Mouse (Mus musculus): ENCODE data around the gene Sav1.

The Sav1 gene

DNA sequence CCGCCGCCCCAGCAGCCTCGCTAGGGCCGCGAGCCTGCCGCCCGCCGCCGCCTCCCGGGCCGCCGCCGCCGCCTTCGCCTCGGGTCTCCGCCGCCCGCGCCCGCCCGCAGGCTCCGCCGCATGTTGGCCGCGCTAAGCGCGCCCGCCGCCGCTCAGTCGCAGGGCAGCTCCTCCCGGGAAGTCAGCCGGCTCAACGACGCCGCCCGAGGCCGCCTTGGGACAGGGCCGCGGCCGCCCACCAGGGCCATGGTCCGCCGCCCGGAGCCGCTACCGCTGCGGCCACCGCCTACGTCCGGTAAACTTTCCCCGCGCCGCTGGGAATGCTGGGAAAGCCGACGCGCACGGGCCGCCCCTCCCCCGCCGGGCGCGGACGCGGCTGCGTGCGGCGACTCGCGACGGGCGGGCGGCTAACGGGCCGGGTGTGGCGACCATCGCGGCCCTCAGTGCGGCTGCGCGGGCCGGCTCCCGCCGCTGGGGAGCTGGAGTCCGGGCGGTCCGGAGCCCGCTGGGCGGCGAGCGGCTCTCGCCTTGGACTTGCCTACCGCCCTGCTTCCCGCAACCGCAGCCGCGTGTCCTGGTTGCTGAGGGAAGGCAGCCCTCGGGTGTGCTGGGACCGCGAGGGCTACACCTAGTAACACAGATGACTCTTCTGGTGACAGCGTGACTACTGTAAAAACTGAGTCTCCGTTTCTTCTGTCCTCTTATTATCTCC lies at the start of gene Sav1:
Gene Sav1 (minus strand): TSS at position 217 of the 712 bp plus-strand sequence.
- DNase-seq: peak; percentile 82

DNA sequence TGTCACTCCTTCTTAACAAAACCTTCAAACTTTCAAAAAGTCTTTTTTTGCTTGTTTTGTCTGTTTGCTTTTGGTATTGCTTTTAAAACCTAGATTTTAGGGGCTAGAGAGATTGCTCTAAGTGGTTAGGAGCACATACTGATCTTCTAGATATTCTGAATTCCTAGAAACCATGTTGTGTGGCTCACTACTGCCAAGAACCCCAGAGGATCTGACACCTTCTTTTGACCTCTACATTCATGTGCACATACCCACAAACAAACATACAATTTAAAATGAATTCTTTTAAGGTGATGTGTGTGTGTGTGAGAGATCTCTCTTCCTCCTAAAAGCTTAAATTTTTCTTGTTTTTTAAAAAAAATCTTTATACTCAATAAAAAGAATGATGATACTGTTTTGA lies 39.4 kb upstream of the Sav1 start:
- no peak for DNase-seq

GRCm38 (mm10) chr12:70025431-70025830 lies 38.6 kb upstream of the Sav1 start:
- no peak for DNase-seq

GRCm38 (mm10) chr12:70023580-70023979 lies 36.8 kb upstream of the Sav1 start:
- DNase-seq: no peak

- no peak for DNase-seq
Observed at GRCm38 (mm10) chr12:70018153-70018552, 31.4 kb upstream of the Sav1 start.

DNA sequence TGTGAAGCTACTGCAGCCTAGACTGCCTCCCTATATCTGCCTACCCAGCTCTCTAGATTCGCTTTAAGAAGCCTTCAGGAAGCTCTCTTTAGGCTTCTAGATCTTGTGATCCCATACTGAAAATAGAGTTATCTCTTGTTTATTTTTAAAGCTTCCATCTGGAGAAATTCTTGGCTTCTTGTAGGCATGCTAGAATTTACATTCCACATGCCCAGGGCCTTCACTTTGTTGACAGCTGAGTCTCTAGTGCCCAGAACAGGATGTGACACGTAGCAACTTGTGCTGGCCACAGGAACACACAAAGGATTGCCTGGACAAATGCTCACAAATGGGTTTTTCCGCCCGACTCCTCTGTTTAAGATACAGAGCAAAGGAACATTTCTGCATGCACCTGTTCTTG lies 29.1 kb upstream of the Sav1 start:
- no peak for DNase-seq

GRCm38 (mm10) chr12:70011681-70012080 lies 24.9 kb upstream of the Sav1 start:
- no peak for DNase-seq

- DNase-seq: no peak
Observed at GRCm38 (mm10) chr12:70010356-70010755, 23.6 kb upstream of the Sav1 start.

DNA sequence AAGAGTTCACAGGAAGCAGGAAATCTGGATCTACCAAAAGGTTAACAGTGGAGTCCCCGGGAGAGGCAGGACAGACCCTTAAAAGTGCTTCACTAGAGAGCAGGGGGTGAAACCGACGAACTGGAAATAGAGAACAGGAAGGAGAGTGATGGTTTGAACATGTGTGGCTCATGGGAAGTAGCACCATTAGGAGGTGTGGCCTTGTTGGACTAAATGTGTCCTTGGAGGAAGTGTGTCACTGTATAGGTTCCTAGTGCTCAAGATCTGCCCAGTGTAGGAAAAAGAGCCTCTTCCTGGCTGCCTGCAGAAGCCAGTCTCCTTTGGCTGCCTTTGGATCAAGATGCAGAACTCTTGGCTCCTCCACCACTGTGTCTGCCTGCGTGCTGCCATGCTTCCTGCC lies 18.3 kb upstream of the Sav1 start:
- no peak for DNase-seq

- no peak for DNase-seq
Observed at GRCm38 (mm10) chr12:69998186-69998983, 11.6 kb upstream of the Sav1 start.

DNA sequence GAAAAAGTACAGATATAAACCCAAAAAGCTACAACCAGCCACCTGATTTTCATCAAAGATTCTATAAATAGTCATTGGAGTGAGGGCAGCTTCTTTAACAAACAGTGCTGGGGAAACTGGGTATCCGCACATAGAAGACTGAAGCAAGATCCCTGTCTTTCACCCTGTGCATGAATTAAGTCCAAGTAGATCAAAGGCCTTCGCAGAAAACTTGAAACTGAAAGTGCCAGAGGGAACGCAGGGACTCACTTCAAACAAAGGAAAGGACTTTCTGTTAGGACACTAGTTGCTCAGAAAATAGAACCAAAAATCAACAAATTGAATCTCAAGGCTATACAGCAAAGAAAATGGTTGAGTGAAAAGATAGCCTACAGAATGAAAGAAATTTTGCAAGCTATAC lies 8.6 kb upstream of the Sav1 start:
- no peak for DNase-seq

- DNase-seq: peak; percentile 30
Observed at GRCm38 (mm10) chr12:69986241-69986762, 500 bp downstream of the Sav1 start.

DNA sequence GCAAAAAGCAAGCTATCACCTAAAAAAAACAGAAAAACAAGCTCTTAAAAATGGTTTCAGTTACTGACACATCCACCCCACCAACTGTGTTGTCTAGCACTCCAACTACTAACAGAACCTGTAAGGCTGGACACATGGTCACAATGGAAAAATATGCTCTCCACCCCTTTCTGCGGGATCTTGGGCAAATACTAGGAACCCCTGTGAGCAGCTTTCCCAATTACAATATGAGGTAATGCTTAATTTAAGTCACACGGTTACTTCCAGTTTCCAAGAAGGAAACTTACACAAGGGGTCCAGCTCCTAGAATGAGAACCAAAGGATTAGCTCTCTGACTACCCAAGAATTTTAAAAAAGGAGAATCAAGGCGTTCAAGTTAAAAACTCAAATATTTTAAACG lies 1.3 kb downstream of the Sav1 start:
- no peak for DNase-seq

- DNase-seq: no peak
Observed at GRCm38 (mm10) chr12:69982874-69983273, 3.9 kb downstream of the Sav1 start.

GRCm38 (mm10) chr12:69977376-69977998 lies 9.3 kb downstream of the Sav1 start:
- no peak for DNase-seq

DNA sequence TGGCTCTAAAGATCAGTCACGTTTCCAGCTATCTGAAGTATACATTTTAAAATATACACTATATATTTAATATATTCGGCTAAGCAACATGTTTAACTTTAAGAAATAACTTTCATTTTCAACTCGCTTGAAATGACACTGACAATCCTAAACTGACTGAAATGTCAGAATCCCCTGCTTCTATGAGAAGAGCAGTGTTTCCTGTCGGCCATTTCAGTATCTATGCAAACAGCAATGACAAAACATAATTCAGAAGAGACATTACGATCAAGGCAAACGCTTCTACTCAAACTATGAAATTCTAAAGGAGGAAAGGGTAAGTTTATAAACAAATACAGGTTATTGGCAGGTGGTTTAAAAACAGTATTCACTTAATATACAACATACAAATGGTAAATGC lies 10.1 kb downstream of the Sav1 start:
- DNase-seq: no peak

DNA sequence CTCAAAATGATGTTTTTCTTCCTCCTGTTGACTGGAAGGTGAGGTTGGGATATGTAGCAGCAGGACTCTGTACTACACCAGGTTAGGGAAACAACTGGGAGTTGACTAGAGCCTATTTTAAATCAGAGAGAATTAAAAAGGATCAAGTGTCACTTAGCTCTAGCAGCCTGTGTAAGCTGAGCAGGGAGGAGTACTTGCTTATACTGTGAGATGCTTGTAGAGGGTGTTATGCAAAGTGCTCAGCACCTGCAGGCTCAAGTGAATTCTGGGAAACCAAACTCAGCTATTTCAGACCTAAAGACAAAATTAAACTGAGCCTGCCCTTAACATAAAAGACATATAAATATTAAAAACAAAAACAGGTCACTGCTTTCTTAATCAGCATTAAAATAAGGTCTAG lies 13.1 kb downstream of the Sav1 start:
- no peak for DNase-seq

DNA sequence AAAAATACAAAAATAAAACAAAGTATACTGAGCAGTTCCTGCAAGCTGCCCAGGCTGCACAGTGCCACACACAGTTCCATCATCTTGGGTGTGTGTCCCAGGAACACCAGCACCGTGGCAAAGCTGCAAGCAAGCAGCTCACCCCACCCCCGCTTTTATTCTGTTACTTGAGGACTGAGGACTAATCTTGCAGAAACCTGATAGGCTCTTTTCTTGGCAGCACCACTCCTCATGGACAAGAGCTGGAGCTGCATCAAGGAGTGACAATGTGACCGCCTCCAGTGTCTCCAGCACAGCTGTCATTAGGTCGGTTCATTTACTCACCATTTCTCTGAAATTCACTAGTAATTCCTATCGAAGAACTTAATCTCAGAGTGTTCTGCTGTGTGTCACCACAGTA lies 18.6 kb downstream of the Sav1 start:
- DNase-seq: no peak

DNA sequence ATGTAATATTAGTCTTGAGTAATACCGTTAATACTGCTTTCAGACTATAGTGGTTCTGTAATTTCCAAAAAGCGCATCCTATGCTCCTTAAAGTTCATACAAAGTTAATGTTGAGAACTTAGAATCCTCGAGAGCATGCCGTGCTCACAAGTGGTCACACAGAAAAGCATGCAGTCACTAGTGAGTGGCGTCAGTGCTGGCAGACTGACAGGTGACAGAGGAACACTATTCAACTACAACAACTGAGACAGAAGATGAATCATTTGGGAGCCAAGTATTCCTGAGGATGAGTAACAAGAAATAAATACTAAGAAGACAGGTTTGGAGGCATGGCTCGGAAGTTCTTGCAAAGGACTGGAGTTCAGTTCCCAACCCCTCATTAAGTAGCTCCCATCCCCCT lies 19.7 kb downstream of the Sav1 start:
- DNase-seq: no peak

DNA sequence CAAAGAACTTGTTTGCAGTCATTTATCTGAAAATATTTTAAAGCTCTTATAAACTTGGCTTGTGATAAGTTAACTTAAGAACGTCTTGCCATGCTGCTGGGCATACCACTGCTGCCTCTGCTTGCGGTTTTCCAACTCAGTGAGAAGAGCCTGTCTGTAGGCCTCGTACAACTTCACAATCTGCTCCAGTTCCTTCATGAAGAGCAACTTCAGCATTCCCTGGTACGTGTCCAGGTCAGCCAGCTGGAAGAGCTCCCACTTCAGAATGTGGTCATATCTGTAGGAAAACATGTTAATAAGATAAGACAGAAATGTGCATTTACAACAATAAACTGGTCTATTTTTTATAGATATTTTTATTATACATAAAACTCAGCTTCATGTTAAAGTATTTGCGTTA lies 20.7 kb downstream of the Sav1 start:
- DNase-seq: no peak

- no peak for DNase-seq
Observed at GRCm38 (mm10) chr12:69965644-69966043, 21.2 kb downstream of the Sav1 start.

GRCm38 (mm10) chr12:69963141-69963540 lies 23.7 kb downstream of the Sav1 start:
- no peak for DNase-seq

GRCm38 (mm10) chr12:69962468-69962867 lies 24.3 kb downstream of the Sav1 start:
- DNase-seq: peak; percentile 58

DNA sequence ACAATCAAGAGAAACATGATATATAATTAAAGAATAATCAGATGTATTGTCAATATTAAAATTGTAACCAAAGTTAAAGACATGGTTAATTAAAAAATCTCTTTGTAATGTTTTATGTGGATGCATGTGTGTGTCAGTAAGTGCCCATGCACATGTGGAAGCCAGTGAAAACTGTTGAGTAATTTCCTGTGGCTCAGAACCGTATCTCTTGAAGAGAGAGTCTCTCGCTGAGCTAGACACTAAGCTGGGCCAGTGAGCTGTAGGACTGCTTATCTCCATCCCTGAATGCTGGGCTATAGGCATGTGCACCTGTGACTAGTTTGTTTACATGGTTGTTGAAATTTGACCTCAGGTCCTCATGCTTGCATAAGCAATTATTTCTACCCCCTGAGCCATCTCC lies 29.4 kb downstream of the Sav1 start:
- DNase-seq: no peak

All from right cerebral cortex, postnatal 4 days (tissue).